Mouse (Mus musculus): ENCODE measurements at regions not wholly inside any gene's neighbourhood (a gene's known extent, or its start where the extent isn't known, plus 50 kb on each side); places are given as distances from the start of the nearest gene placed in this dataset. TPM values are rescaled to one million over a fixed set of nuclear protein-coding genes. Genes with fewer than 3 reads are reported as not detected.

- no peak overlapping the region for H3K4me2 ChIP-seq
- no peak for ATAC-seq (ENCODE audit: insufficient number of reproducible peaks, low FRiP score, low TSS enrichment, low read depth)
- H3K4me3 ChIP-seq: no peak overlapping the region
- H3K9me3 ChIP-seq: no peaks in the 10 kb centered on the region
- H3K9ac ChIP-seq: no peak overlapping the region
- no peaks in the 10 kb centered on the region for H3K27me3 ChIP-seq
- H3K36me3 ChIP-seq: no peaks in the 10 kb centered on the region
- no peak overlapping the region for H3K27ac ChIP-seq
- peaks cover 2% of the 10 kb centered on the region for H3K4me1 ChIP-seq
- WGBS: 77% methylated on average over 2 of the region's 2 CpGs
Measured at GRCm38 (mm10) chr12:77014908-77015307, 52.9 kb upstream of the Max start.

Small RNA genes in the stretch of these regions (microRNA-seq; reads per million reads assigned to microRNA genes)
- gene Gm22696: not detected
